Mouse (Mus musculus): ENCODE measurements around the gene Tlk2. TPM values are rescaled to one million over a fixed set of nuclear protein-coding genes. Genes with fewer than 3 reads are reported as not detected.

The Tlk2 gene
- polyA plus RNA-seq, 1 experiment from 2014 or later = 30.4 TPM

GRCm38 (mm10) chr11:105202403-105202802, 23.8 kb downstream of the Tlk2 start:
- Histone ChIP-seq H3K4me2 (replicated peaks) (no peak overlapping the region), H3K4me1 (0 out of 2 replicates have a peak, but pooled peaks cover 2% of the 10 kb centered on the region), H3K36me3 (no peaks in the 10 kb centered on the region), H3K9ac (no peak overlapping the region), H3K4me3 (no peak overlapping the region), H3K9me3 (no peaks in the 10 kb centered on the region), H3K27me3 (no peaks in the 10 kb centered on the region), H3K27ac (no peak overlapping the region)
- WGBS = 50% methylated on average over 3 of the region's 3 CpGs
- ATAC-seq (ENCODE audit: insufficient number of reproducible peaks, insufficient read depth, low FRiP score, low TSS enrichment) = no peak

- Histone ChIP-seq H3K9me3 (no peaks in the 10 kb centered on the region), H3K27me3 (no peaks in the 10 kb centered on the region), H3K27ac (no peak overlapping the region), H3K4me1 (no peaks in the 10 kb centered on the region), H3K4me2 (replicated peaks) (no peak overlapping the region), H3K9ac (no peak overlapping the region), H3K36me3 (peaks cover 28% of the 10 kb centered on the region), H3K4me3 (no peak overlapping the region)
- 78% methylated on average over 1 of the region's 1 CpGs for WGBS
- ATAC-seq (ENCODE audit: insufficient number of reproducible peaks, insufficient read depth, low FRiP score, low TSS enrichment) = no peak
Observed at GRCm38 (mm10) chr11:105210007-105210406, 31.4 kb downstream of the Tlk2 start.

GRCm38 (mm10) chr11:105214257-105214656, 35.6 kb downstream of the Tlk2 start:
- no peak for ATAC-seq (ENCODE audit: insufficient number of reproducible peaks, insufficient read depth, low FRiP score, low TSS enrichment)

GRCm38 (mm10) chr11:105217771-105218170, 39.2 kb downstream of the Tlk2 start:
- H3K4me2 ChIP-seq (replicated peaks) = no peak overlapping the region
- WGBS = 87% methylated on average over 2 of the region's 2 CpGs
- H3K36me3 ChIP-seq = peaks cover 25% of the 10 kb centered on the region

More at GRCm38 (mm10) chr11:105214257-105214656, 35.6 kb downstream of the Tlk2 start:
- H3K4me2 ChIP-seq (replicated peaks) = no peak overlapping the region
- H3K9ac ChIP-seq = no peak overlapping the region
- H3K9me3 ChIP-seq = no peaks in the 10 kb centered on the region
- WGBS = 97% methylated on average over 1 of the region's 1 CpGs
- H3K4me3 ChIP-seq = no peak overlapping the region
- H3K4me1 ChIP-seq = no peaks in the 10 kb centered on the region
- no peaks in the 10 kb centered on the region for H3K27me3 ChIP-seq
- H3K27ac ChIP-seq = no peak overlapping the region
- H3K36me3 ChIP-seq = peaks cover 22% of the 10 kb centered on the region

GRCm38 (mm10) chr11:105234501-105234900, 55.9 kb downstream of the Tlk2 start:
- H3K27me3 ChIP-seq = no peaks in the 10 kb centered on the region

More at GRCm38 (mm10) chr11:105217771-105218170, 39.2 kb downstream of the Tlk2 start:
- no peaks in the 10 kb centered on the region for H3K4me1 ChIP-seq
- H3K9ac ChIP-seq = no peak overlapping the region
- H3K4me3 ChIP-seq = no peak overlapping the region
- H3K9me3 ChIP-seq = no peaks in the 10 kb centered on the region
- no peak for ATAC-seq (ENCODE audit: insufficient number of reproducible peaks, insufficient read depth, low FRiP score, low TSS enrichment)
- H3K27me3 ChIP-seq = no peaks in the 10 kb centered on the region
- no peak overlapping the region for H3K27ac ChIP-seq

GRCm38 (mm10) chr11:105240991-105241390, 62.4 kb downstream of the Tlk2 start:
- Histone ChIP-seq H3K27ac (no peak overlapping the region), H3K4me1 (no peaks in the 10 kb centered on the region), H3K27me3 (no peaks in the 10 kb centered on the region), H3K9ac (no peak overlapping the region), H3K36me3 (peaks cover 36% of the 10 kb centered on the region), H3K9me3 (no peaks in the 10 kb centered on the region), H3K4me3 (no peak overlapping the region), H3K4me2 (replicated peaks) (no peak overlapping the region)
- no peak for ATAC-seq (ENCODE audit: insufficient number of reproducible peaks, insufficient read depth, low FRiP score, low TSS enrichment)

More at GRCm38 (mm10) chr11:105234501-105234900, 55.9 kb downstream of the Tlk2 start:
- no peak for ATAC-seq (ENCODE audit: insufficient number of reproducible peaks, insufficient read depth, low FRiP score, low TSS enrichment)
- Histone ChIP-seq H3K9me3 (no peaks in the 10 kb centered on the region), H3K9ac (no peak overlapping the region), H3K4me3 (no peak overlapping the region), H3K27ac (no peak overlapping the region), H3K4me1 (no peaks in the 10 kb centered on the region), H3K36me3 (no peaks in the 10 kb centered on the region), H3K4me2 (replicated peaks) (no peak overlapping the region)
- 92% methylated on average over 2 of the region's 2 CpGs for WGBS

GRCm38 (mm10) chr11:105246369-105246768, 67.8 kb downstream of the Tlk2 start:
- Histone ChIP-seq H3K27me3 (no peaks in the 10 kb centered on the region), H3K4me1 (no peaks in the 10 kb centered on the region), H3K36me3 (peaks cover 68% of the 10 kb centered on the region), H3K27ac (no peak overlapping the region), H3K4me3 (no peak overlapping the region), H3K4me2 (replicated peaks) (no peak overlapping the region), H3K9ac (no peak overlapping the region), H3K9me3 (no peaks in the 10 kb centered on the region)
- 91% methylated on average over 1 of the region's 1 CpGs for WGBS
- no peak for ATAC-seq (ENCODE audit: insufficient number of reproducible peaks, insufficient read depth, low FRiP score, low TSS enrichment)

GRCm38 (mm10) chr11:105246785-105247184, 68.2 kb downstream of the Tlk2 start:
- H3K36me3 ChIP-seq = peaks cover 67% of the 10 kb centered on the region
- no peak overlapping the region for H3K9ac ChIP-seq
- H3K9me3 ChIP-seq = no peaks in the 10 kb centered on the region
- H3K27ac ChIP-seq = no peak overlapping the region
- no peaks in the 10 kb centered on the region for H3K4me1 ChIP-seq
- no peak for ATAC-seq (ENCODE audit: insufficient number of reproducible peaks, insufficient read depth, low FRiP score, low TSS enrichment)
- no peak overlapping the region for H3K4me3 ChIP-seq
- H3K27me3 ChIP-seq = no peaks in the 10 kb centered on the region
- 94% methylated on average over 6 of the region's 6 CpGs for WGBS
- H3K4me2 ChIP-seq (replicated peaks) = no peak overlapping the region

GRCm38 (mm10) chr11:105247321-105247720, 68.7 kb downstream of the Tlk2 start:
- peaks cover 66% of the 10 kb centered on the region for H3K36me3 ChIP-seq
- no peak for ATAC-seq (ENCODE audit: insufficient number of reproducible peaks, insufficient read depth, low FRiP score, low TSS enrichment)
- H3K27ac ChIP-seq = no peak overlapping the region
- no peak overlapping the region for H3K4me3 ChIP-seq
- no peak overlapping the region for H3K9ac ChIP-seq
- 92% methylated on average over 5 of the region's 5 CpGs for WGBS
- H3K4me2 ChIP-seq (replicated peaks) = no peak overlapping the region
- H3K27me3 ChIP-seq = no peaks in the 10 kb centered on the region
- H3K9me3 ChIP-seq = no peaks in the 10 kb centered on the region
- H3K4me1 ChIP-seq = no peaks in the 10 kb centered on the region

- H3K4me3 ChIP-seq = no peak overlapping the region
- H3K9me3 ChIP-seq = no peaks in the 10 kb centered on the region
- H3K9ac ChIP-seq = no peak overlapping the region
- no peaks in the 10 kb centered on the region for H3K27me3 ChIP-seq
- no peak overlapping the region for H3K4me2 ChIP-seq (replicated peaks)
- H3K4me1 ChIP-seq = no peaks in the 10 kb centered on the region
- ATAC-seq (ENCODE audit: insufficient number of reproducible peaks, insufficient read depth, low FRiP score, low TSS enrichment) = no peak
- H3K27ac ChIP-seq = no peak overlapping the region
- WGBS = 70% methylated on average over 3 of the region's 3 CpGs
- peaks cover 44% of the 10 kb centered on the region for H3K36me3 ChIP-seq
Observed at GRCm38 (mm10) chr11:105259733-105260132, 81.1 kb downstream of the Tlk2 start.

GRCm38 (mm10) chr11:105261116-105261515, 82.5 kb downstream of the Tlk2 start:
- 74% methylated on average over 5 of the region's 5 CpGs for WGBS
- no peak overlapping the region for H3K27ac ChIP-seq

GRCm38 (mm10) chr11:105261601-105262351, 83.2 kb downstream of the Tlk2 start:
- Histone ChIP-seq H3K4me3 (no peak overlapping the region), H3K4me1 (no peaks in the 10 kb centered on the region), H3K36me3 (peaks cover 39% of the 10 kb centered on the region), H3K9me3 (no peaks in the 10 kb centered on the region), H3K4me2 (replicated peaks) (no peak overlapping the region), H3K9ac (no peak overlapping the region), H3K27me3 (no peaks in the 10 kb centered on the region), H3K27ac (no peak overlapping the region)
- no peak for ATAC-seq (ENCODE audit: insufficient number of reproducible peaks, insufficient read depth, low FRiP score, low TSS enrichment)
- WGBS = 69% methylated on average over 4 of the region's 4 CpGs

More at GRCm38 (mm10) chr11:105261116-105261515, 82.5 kb downstream of the Tlk2 start:
- Histone ChIP-seq H3K36me3 (peaks cover 36% of the 10 kb centered on the region), H3K4me3 (no peak overlapping the region), H3K9ac (no peak overlapping the region), H3K9me3 (no peaks in the 10 kb centered on the region), H3K4me2 (replicated peaks) (no peak overlapping the region), H3K4me1 (no peaks in the 10 kb centered on the region), H3K27me3 (no peaks in the 10 kb centered on the region)
- ATAC-seq (ENCODE audit: insufficient number of reproducible peaks, insufficient read depth, low FRiP score, low TSS enrichment) = no peak
